Mouse (Mus musculus) heart, embryonic 11.5 days (tissue): ENCODE data around the gene 4930579G24Rik. TPM values are rescaled to one million over a fixed set of nuclear protein-coding genes. Genes with fewer than 3 reads are reported as not detected.

Experiments
- ATAC-seq: fragments of 200-750 bp; cut with Nextera tagmentation; replicated peaks from 2 replicates; pipeline ENCODE4 v1.8.0; 2017; ENCODE audit warnings: moderate library complexity; ENCODE audit not compliant: insufficient number of reproducible peaks, low FRiP score, low TSS enrichment
- H3K27ac ChIP-seq: fragments of 300-500 bp; sonication (generic); 2 replicates; pipeline ENCODE4 v1.5.1; 2014; ENCODE audit warnings: mild to moderate bottlenecking, low read depth, low read length
- H3K27me3 ChIP-seq: fragments of 300-500 bp; sonication (generic); 2 replicates; pipeline ENCODE4 v1.6.1; 2014; ENCODE audit warnings: mild to moderate bottlenecking, low read length, mixed read lengths; ENCODE audit not compliant: control insufficient read depth, insufficient read depth
- H3K36me3 ChIP-seq: fragments of 300-500 bp; sonication (generic); 2 replicates; pipeline ENCODE4 v1.6.1; 2014; ENCODE audit warnings: mild to moderate bottlenecking, low read length, moderate library complexity, mixed read lengths; ENCODE audit not compliant: control insufficient read depth, insufficient read depth
- H3K4me1 ChIP-seq: fragments of 300-500 bp; sonication (generic); 2 replicates; pipeline ENCODE4 v1.6.1; 2014; ENCODE audit warnings: low read length; ENCODE audit not compliant: control insufficient read depth, insufficient read depth
- H3K4me2 ChIP-seq: fragments of 300-500 bp; sonication (generic); 2 replicates; pipeline ENCODE4 v1.6.1; 2014; ENCODE audit warnings: mild to moderate bottlenecking, moderate library complexity
- H3K4me3 ChIP-seq: fragments of 300-500 bp; sonication (generic); 2 replicates; pipeline ENCODE4 v1.5.1; 2014; ENCODE audit warnings: low read depth, low read length
- H3K9ac ChIP-seq: fragments of 300-500 bp; sonication (generic); 2 replicates; pipeline ENCODE4 v1.6.1; 2014; ENCODE audit warnings: mild to moderate bottlenecking, low read depth, low read length, moderate library complexity
- H3K9me3 ChIP-seq: fragments of 300-500 bp; sonication (generic); replicated peaks from 2 replicates; pipeline ENCODE4 v1.6.1; 2016; ENCODE audit warnings: low read length; ENCODE audit not compliant: control insufficient read depth
- WGBS: fragments of 180-500 bp; shearing (Covaris S2); extraction: QIAGEN DNeasy Blood & Tissue Kit; methylation state at CpG from one replicate; pipeline ENCODE4 v1.1.7; 2014; ENCODE audit not compliant: insufficient replicate concordance; 5-methylcytosine and 5-hydroxymethylcytosine counted together
- polyA plus RNA-seq: library from polyadenylated mRNA; unstranded; fragments of >200 nt; fragmentation: Nextera tagmentation; extraction: Ambion mirVana; gene quantifications from 2 replicates; pipeline ENCODE4 v1.2.1, GENCODE M21; 2014

The 4930579G24Rik gene
- polyA plus RNA-seq, 1 experiment from 2014 or later: 26.1 TPM

- H3K27ac ChIP-seq: no peak overlapping the region
- 92% methylated on average over 2 of the region's 2 CpGs for WGBS
- ATAC-seq: no peak
- H3K4me3 ChIP-seq: no peak overlapping the region
- H3K36me3 ChIP-seq: peaks cover 22% of the 10 kb centered on the region
- H3K4me1 ChIP-seq: no peaks in the 10 kb centered on the region
- H3K9ac ChIP-seq: no peak overlapping the region
- H3K4me2 ChIP-seq: no peak overlapping the region
- H3K27me3 ChIP-seq: no peaks in the 10 kb centered on the region
- H3K9me3 ChIP-seq: no peaks in the 10 kb centered on the region; the same call in 1 of the 2 replicates
Observed at GRCm38 (mm10) chr3:79609886-79610285, 19.0 kb upstream of the 4930579G24Rik start.

- Histone ChIP-seq H3K4me1 (no peaks in the 10 kb centered on the region), H3K4me3 (peak overlapping the region; percentile 85), H3K9me3 (no peaks in the 10 kb centered on the region), H3K27me3 (no peaks in the 10 kb centered on the region), H3K27ac (peak overlapping the region; percentile 84; the same call in 1 of the 2 replicates), H3K9ac (peak overlapping the region; percentile 71; the same call in 1 of the 2 replicates), H3K4me2 (peak overlapping the region; percentile 82), H3K36me3 (peaks cover 13% of the 10 kb centered on the region)
- 26% methylated on average over 10 of the region's 10 CpGs for WGBS
- no peak for ATAC-seq
Observed at GRCm38 (mm10) chr3:79627484-79628181, 1.2 kb upstream of the 4930579G24Rik start.

- Histone ChIP-seq H3K4me1 (no peaks in the 10 kb centered on the region), H3K4me2 (peak overlapping the region; percentile 82), H3K4me3 (peak overlapping the region; percentile 85), H3K27ac (peak overlapping the region; percentile 84), H3K36me3 (peaks cover 15% of the 10 kb centered on the region), H3K9me3 (no peaks in the 10 kb centered on the region), H3K27me3 (no peaks in the 10 kb centered on the region), H3K9ac (peak overlapping the region; percentile 71)
- WGBS: 1% methylated on average over 9 of the region's 9 CpGs
- no peak; the same call in 1 of the 2 replicates for ATAC-seq
Observed at GRCm38 (mm10) chr3:79628182-79628560, 708 bp upstream of the 4930579G24Rik start.

GRCm38 (mm10) chr3:79629416-79629730, 494 bp downstream of the 4930579G24Rik start, which contains the start of gene Etfdh:
TSS of gene Etfdh (minus strand) at chr3:79629500.
- 2% methylated on average over 11 of the region's 11 CpGs for WGBS
- H3K36me3 ChIP-seq: peaks cover 17% of the 10 kb centered on the region
- H3K9ac ChIP-seq: peak within 1 kb of the TSS; percentile 90
- H3K4me1 ChIP-seq: no peaks in the 10 kb centered on the region
- peak within 1 kb of the TSS; percentile 82 for H3K4me2 ChIP-seq
- H3K9me3 ChIP-seq: no peaks in the 10 kb centered on the region
- ATAC-seq: peak; percentile 43; the same call in 1 of the 2 replicates
- H3K27me3 ChIP-seq: no peaks in the 10 kb centered on the region
- H3K27ac ChIP-seq: peak within 1 kb of the TSS; percentile 84
- H3K4me3 ChIP-seq: peak within 1 kb of the TSS; percentile 85

GRCm38 (mm10) chr3:79652129-79652528, 23.2 kb downstream of the 4930579G24Rik start:
- no peaks in the 10 kb centered on the region for H3K9me3 ChIP-seq
- 87% methylated on average over 6 of the region's 6 CpGs for WGBS

GRCm38 (mm10) chr3:79656682-79657081, 27.8 kb downstream of the 4930579G24Rik start:
- Histone ChIP-seq H3K36me3 (no peaks in the 10 kb centered on the region), H3K9ac (no peak overlapping the region), H3K27ac (no peak overlapping the region), H3K27me3 (no peaks in the 10 kb centered on the region), H3K4me3 (no peak overlapping the region), H3K4me1 (no peaks in the 10 kb centered on the region), H3K9me3 (no peaks in the 10 kb centered on the region), H3K4me2 (no peak overlapping the region)
- WGBS: 67% methylated on average over 5 of the region's 5 CpGs
- no peak for ATAC-seq

More at GRCm38 (mm10) chr3:79652129-79652528, 23.2 kb downstream of the 4930579G24Rik start:
- no peaks in the 10 kb centered on the region for H3K36me3 ChIP-seq
- no peak overlapping the region for H3K4me3 ChIP-seq
- no peak overlapping the region for H3K4me2 ChIP-seq
- ATAC-seq: no peak
- H3K9ac ChIP-seq: no peak overlapping the region
- no peak overlapping the region for H3K27ac ChIP-seq
- H3K27me3 ChIP-seq: no peaks in the 10 kb centered on the region
- no peaks in the 10 kb centered on the region for H3K4me1 ChIP-seq

GRCm38 (mm10) chr3:79664787-79665408, 36.0 kb downstream of the 4930579G24Rik start:
- H3K4me2 ChIP-seq: no peak overlapping the region
- no peak overlapping the region for H3K9ac ChIP-seq
- H3K4me3 ChIP-seq: no peak overlapping the region
- H3K36me3 ChIP-seq: no peaks in the 10 kb centered on the region
- no peaks in the 10 kb centered on the region for H3K4me1 ChIP-seq
- H3K27me3 ChIP-seq: no peaks in the 10 kb centered on the region
- no peaks in the 10 kb centered on the region for H3K9me3 ChIP-seq
- 36% methylated on average over 9 of the region's 9 CpGs for WGBS
- no peak overlapping the region for H3K27ac ChIP-seq
- no peak; the same call in 1 of the 2 replicates for ATAC-seq

- no peak overlapping the region for H3K27ac ChIP-seq
- no peak for ATAC-seq
- H3K4me3 ChIP-seq: no peak overlapping the region
- H3K9me3 ChIP-seq: no peaks in the 10 kb centered on the region
- 73% methylated on average over 7 of the region's 7 CpGs for WGBS
- no peaks in the 10 kb centered on the region for H3K4me1 ChIP-seq
- no peaks in the 10 kb centered on the region for H3K27me3 ChIP-seq
- H3K36me3 ChIP-seq: no peaks in the 10 kb centered on the region
- H3K9ac ChIP-seq: no peak overlapping the region
- H3K4me2 ChIP-seq: no peak overlapping the region
Observed at GRCm38 (mm10) chr3:79670556-79670955, 41.7 kb downstream of the 4930579G24Rik start.
